Mouse (Mus musculus) cerebellum, adult 9-10 months (tissue): ENCODE measurements around the gene Oat.

Experiments used
- DNase-seq: peaks from one replicate; pipeline ENCODE4 v3.0.0; 2022

Oat gene

DNA sequence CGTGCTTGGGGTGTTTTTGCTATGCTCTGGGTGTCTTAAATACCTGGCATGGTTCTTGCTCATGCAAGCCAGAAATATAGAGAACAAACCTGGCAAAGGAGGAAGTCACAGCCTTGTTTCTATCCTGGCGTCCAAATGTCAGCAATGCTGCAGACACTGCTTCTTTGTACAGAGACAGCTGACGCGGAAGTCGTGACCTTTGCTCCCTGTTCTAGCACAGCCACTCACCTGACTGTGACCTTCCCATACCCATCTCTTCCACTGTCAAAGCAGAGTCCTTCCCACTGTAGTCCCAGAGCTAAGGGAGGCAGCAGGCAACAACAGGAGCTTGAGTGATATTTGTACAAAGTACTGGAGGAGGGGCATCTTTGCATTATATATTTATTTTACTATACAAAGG lies 13.4 kb upstream of the Oat start:
- no peak for DNase-seq

- no peak for DNase-seq
These were observed 11.0 kb upstream of the Oat start for GRCm38 (mm10) chr7:132587167-132587566.

DNA sequence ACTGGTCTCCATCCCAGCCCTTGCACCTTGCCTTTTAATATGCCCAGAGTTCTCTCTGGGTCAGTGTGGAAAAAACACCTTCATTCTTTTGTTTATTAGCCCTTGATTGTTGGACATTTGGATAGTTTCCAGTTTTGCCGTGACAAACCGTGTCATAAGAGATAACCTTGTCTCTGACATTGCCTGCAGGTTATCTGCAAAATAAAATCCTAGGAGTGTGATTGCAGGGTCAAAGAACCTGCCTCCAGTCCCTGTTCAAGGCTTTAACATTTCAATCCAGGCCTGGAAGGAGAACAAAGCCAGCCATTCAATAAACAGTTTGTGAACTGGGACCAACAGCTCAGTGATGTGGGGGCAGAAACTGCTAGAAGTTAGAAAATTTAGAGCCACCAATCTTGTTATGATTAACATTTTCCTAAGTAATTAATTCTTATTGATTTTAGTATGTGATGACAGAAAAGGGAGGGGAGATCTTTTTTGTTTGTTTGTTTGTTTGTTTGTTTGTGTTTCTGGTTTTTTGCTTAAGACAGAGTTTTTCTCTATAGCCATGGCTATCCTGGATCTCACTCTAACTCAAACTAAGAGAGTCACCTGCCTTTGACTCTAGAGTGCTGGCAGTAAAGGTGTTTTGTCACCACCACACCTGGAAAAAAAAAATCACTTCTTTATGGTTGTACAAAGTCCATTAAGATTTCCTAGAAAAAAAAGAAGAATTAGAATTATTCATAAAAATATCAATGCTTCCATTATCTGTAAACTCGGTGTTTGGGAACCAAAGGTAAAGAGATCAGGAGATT lies 9.7 kb upstream of the Oat start:
- no peak for DNase-seq

DNA sequence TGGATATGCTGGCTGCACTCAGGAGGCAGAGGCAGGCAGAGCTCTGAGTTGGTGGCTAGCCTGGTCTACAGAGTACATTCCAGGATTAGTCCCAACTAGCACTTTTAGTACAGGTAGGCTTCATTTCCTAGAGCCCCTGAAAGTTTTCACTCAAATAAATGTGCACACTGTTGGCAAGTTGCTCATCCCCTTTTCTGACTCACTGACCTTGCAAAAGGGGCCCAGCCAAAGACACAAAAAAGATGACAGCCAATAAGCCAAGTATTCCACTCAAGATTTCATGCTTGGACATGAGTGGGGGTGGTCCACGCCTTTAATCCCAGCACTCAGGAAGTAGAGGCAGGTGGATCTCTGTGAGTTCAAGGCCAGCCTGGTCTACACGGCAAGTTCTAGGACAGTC lies 5.2 kb upstream of the Oat start:
- no peak for DNase-seq

GRCm38 (mm10) chr7:132580511-132580910 lies 4.3 kb upstream of the Oat start:
- DNase-seq, result no peak

GRCm38 (mm10) chr7:132576891-132577290 lies 693 bp upstream of the Oat start:
- no peak for DNase-seq

DNA sequence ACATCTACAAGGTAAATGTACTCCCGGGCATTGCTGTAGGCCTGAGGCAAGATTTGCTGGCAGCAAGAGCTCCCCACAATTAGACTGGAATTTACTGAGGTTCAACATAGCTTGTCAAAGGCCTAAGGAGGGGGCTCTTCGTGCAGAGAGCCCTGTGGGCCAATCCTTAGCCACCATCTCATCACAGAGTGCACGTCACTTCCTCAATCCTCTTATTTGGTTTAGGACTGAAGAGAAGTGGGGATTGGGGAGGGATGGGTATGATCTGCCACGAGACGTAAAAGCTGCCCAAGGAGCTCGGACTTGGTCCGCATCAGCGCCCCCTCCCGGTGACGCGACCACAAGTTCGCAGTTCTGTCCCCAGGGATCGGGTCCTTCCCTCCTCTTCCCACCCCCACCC lies 575 bp downstream of the Oat start:
- DNase-seq, result peak; percentile 85

DNA sequence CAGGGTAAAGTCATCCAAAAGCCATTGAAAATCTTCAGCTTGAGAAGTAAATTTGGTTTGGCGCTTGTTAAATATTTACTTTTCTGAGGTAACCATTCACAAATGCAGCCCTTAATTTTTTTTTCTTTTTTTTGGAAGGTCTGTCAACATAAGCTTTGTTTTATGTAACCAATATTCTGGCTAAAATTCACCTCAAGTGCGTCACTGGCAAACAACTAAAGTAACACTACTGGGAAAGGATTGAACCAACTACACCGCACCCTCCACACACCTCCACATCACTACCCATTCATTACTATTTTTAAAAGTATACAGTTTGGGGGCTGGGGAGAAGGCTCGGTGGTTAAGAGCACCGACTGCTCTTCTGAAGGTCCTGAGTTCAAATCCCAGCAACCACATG lies 1.6 kb downstream of the Oat start:
- no peak for DNase-seq

- DNase-seq, result no peak
These were observed 3.0 kb downstream of the Oat start for GRCm38 (mm10) chr7:132573205-132573604.

DNA sequence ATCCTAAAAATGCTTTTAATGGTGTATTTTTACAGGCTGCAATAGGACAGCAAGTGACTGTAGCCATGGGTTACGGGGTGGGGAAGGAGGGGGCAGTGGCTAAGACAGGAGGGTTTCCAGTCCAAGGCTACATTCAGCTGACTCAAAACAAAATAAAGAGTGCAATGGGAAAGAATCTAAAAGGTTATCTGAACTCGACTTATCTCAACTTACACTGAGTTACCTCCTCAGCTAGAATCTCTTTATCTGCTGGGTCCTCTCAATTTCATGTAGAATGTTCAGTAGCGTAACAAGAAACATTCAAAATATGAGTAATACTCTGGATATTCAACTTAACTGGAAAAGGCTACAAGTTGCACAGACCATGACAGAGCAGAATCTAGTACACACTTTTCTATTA lies 3.5 kb downstream of the Oat start:
- DNase-seq, result no peak

DNA sequence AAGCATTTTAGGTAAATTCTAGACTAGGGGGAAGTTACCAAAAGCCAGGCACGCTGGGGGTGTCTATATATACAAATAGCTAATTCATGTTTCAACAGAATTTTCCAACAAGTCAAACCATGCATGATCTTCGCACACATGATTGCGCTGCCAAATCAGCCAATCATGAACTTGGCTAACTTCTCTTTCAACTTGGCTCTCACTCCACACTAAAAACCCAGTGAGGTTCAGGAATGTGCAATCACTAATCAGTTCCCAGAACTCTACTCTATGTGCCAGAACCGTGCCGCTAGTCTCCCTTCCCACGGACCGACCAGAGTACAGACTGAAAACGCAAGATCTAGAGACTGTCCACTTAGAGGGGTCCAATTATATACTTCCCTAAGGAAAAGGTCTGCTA lies 4.7 kb downstream of the Oat start:
- DNase-seq, result no peak

GRCm38 (mm10) chr7:132570071-132570470 lies 6.1 kb downstream of the Oat start:
- no peak for DNase-seq

- no peak for DNase-seq
These were observed 7.4 kb downstream of the Oat start for GRCm38 (mm10) chr7:132568817-132569216.

- DNase-seq, result no peak
These were observed 10.4 kb downstream of the Oat start for GRCm38 (mm10) chr7:132565831-132566230.

GRCm38 (mm10) chr7:132559138-132559766 lies 16.9 kb downstream of the Oat start:
- DNase-seq, result no peak

GRCm38 (mm10) chr7:132558141-132558736 lies 18.0 kb downstream of the Oat start:
- no peak for DNase-seq

DNA sequence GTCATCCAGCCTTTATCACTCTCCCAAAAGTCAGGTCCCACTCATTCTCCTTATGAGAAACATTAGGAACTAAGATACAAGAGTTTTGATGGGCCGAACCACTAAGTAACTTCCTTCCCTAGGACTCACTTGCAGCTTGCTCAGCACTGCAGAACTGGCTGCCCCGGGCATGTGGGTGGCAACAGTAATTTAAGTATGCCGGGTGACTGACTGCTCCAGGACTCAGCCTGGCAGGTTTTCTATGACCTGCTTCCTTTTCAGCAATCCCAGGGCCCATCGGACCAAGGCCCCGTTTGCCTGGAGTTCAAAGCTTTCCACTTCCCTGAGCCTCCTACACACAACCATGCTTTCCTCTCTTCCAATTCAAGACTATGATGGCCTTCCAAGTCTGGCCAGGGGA lies 19.6 kb downstream of the Oat start:
- no peak for DNase-seq

GRCm38 (mm10) chr7:132555911-132556310 lies 20.3 kb downstream of the Oat start:
- DNase-seq, result no peak

GRCm38 (mm10) chr7:132554091-132554490 lies 22.1 kb downstream of the Oat start:
- no peak for DNase-seq

GRCm38 (mm10) chr7:132551351-132552126 lies 24.7 kb downstream of the Oat start:
- DNase-seq, result peak; percentile 96

DNA sequence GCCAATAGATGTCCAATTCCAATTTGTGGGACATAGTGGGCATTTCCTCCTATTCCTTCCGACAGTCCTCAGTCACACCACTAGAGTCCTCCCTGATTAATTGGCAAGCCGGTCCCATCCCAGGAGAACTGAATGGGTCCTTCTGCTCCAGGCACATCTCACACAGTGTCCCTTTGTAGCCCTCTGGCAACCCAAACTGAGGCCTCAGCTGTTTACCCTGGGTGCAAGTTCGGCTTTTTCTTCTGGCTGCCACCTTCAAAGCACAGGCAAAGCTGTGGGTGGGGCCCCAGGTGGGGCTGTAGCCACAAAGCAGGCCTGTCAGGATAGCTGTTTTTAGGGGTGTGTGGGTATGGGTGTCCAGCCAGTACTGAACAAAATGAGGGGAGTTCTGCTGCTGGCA lies 29.1 kb downstream of the Oat start:
- no peak for DNase-seq

DNA sequence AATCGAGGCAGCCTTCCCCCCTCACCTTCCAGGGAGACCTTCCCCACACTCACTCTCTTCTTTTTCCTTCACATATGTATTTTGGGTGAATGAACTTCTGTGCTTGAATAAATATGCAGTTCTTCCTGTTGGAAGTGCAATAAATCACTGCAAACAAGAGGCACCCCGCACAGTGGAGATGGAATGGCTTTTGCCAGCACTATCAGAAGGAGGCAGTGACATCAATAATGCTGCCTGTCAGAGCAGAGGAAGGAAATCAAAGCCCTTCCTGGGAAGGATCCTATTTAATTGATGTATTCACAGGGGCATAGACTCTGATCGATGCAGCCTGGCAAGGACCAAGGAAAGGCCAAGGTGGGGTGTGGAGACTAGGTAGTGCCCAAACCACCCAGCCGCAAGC lies 33.8 kb downstream of the Oat start:
- no peak for DNase-seq

- no peak for DNase-seq
These were observed 34.6 kb downstream of the Oat start for GRCm38 (mm10) chr7:132541566-132541965.

- no peak for DNase-seq
These were observed 35.6 kb downstream of the Oat start for GRCm38 (mm10) chr7:132540597-132540996.
